Mouse (Mus musculus) cerebellum, postnatal 36 days (tissue): ENCODE results near the gene Lcor.

Experiments
- DNase-seq, 2 experiments: peaks; one replicate each; pipeline ENCODE4 v3.0.0; 2021 to 2022; ENCODE audit warnings: mixed read lengths in 2 of 2

The Lcor gene

DNA sequence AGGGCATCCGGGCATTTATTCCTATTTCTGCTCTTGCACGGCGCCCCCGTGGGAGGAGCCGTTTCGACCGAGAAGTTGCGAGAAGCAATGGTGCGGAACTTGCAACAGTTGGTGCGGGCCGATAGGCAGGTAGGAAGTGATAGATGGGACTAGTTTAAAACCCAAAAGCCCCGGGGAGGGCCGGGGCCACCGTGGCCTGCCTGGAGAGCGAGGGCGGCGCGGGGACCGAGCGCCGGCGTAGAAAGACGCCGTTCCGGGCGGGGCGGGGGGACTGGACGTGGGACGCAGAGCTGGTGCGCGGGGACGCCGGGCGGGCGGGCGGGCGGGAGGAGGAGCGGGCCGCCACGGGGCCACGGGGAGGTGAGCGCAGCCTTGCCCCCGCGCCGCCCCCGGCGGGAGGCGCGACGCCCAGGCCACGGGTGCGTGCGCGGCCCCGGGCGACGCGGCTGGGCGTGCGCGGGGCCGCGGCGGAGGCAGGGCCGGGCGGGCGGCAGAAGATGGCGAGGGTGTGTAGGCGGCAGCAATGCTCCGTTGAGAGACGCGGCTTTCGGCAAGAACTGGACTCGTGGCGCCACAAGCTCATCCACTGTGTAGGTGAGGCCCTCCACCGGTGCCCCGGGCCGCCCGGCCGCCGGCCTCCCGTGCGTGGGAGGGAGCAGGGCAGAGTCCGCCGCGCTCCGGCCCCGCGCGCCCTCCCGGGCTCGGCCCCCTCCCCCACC, at the start of gene Lcor:
Lcor (plus strand) TSS at position 448 of the 719 bp plus-strand sequence.
- peak; percentile 82 to 85 for DNase-seq

DNA sequence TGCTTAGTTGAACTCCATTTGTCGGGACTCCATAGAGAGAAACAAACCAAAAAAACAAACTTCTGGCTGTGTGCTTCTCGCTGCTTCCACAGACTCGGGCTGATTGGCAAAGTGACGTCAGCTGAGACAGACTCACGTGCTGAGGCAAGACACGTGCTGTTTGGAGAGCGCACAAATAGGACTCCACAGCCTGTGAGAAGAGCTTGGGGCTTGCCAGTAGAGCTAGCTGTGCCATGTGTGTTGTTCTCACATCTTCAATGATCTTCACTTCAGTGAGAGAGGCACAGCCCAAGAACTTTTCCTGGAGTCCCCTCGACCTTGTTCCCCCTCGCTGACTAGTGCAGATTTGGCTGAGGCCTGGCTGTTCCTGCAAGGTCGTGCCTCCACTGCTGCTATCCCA, 47.1 kb upstream of the Lcor start:
- DNase-seq: no peak

GRCm38 (mm10) chr19:41436461-41436860, 46.0 kb upstream of the Lcor start:
- DNase-seq: no peak

GRCm38 (mm10) chr19:41438953-41439352, 43.5 kb upstream of the Lcor start:
- peak; percentile 14 to 41 for DNase-seq

DNA sequence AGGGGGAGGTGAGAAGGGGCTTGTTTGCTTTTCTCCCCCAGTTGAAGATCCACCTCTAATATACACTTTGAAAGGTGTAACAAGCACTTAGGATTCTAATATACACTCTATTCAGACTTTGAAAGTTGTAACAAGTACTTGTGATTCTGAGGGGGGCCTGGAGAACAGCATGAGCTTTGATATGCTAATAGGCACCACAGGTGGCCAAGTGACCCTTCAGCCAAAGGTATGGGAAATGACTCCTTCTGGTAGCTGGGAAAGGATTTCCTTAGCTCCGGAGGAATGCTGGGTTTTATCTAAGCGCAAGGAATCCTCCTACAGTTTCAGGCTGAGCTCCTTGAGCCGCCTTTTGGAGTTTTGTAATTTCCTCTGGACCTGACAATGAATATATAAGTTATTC, 41.0 kb upstream of the Lcor start:
- no peak for DNase-seq

- DNase-seq: peak; percentile 8 to 30
These were observed 40.4 kb upstream of the Lcor start for GRCm38 (mm10) chr19:41441911-41442607.

GRCm38 (mm10) chr19:41442608-41442969, 39.8 kb upstream of the Lcor start:
- peak; percentile 47 to 51 for DNase-seq

DNA sequence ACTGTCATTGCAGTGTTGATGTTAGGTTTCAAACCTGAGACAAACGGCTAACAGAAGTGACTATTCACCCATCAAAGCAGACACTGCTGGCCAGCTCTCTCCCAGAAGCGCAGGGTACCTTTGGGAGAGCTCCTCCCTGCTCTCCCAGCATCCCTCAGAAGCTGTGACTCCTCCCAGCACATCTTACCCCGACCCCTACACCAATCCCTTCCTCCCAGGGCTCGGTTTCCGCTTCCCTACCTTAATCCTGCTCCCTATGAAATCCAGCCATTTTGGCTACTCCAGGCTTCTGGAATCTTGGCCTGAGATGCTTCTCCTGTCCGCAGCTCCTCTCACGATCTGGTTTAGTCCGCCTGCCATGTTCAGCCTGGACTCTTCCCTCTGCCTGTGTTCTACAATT, 37.9 kb upstream of the Lcor start:
- DNase-seq: no peak

GRCm38 (mm10) chr19:41445013-41445610, 37.3 kb upstream of the Lcor start:
- no peak for DNase-seq

DNA sequence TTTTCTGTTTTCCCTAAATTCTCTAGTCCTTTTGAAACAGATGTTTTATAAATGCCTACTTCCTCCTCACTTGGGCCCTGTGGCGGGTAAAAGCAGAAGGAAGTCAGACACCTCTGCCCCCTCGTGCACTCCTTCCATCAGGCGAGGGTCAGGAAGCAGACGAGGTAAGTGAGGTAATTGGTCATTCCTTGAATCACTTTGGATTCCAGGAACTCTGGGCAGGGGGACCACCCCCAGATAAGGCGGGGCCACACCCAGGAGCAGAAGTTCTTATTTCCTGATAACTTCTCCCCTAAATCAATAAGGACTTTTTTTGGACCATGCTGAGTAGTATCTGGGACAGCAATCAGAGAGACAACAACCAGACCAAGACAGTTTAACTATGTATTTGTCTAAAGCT, 36.7 kb upstream of the Lcor start:
- DNase-seq: no peak

DNA sequence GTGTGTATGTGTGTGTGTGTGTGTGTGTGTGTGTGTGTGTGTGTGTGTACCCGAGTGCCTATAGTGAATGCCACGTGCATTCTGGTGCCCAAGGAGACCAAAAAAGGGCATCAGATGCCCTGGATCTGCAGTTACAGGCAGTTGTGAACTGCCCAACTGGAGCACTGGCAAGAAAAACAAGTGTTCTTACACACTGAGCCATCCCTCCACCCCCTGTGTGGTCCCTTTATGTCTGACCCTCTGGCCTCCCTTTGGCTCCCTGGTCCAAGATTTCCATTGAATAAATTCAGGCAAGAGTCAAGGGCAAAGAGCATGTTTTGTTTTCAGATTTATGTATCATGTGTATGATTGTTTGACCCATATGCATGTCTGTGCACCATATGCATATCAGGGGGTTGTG, 35.3 kb upstream of the Lcor start:
- no peak for DNase-seq

GRCm38 (mm10) chr19:41447760-41448159, 34.7 kb upstream of the Lcor start:
- DNase-seq: no peak

DNA sequence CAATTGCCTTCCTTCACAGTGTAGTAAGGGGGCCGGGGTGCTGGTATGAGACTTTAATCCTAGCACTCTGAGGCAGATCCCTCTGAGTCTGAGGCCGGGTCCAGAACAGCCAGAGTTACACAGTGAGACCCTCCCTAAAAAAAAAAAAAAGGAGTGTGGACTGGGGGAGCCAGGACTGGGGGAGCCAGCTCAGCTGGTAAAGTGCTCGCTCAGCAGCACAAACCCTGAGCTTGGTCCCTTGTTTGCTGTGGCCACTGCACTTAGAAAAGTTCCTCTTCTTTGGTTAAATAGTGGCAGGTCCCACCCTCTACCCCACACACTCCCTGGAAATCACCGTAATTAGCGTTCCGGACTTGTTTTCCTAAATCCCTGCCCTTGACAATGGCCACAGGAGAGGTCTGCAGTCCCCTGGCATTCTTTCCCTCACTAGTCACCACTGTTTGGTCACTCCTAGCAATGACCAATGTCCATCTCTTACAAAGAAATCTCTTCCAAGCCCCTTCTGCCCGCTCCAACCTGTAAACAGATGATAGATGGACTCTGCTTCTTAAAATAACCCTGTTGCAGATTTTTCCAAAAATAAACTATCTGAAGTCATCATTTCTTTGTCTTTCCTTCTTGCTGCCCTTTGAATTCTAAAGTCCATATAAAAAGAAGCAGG, 32.9 kb upstream of the Lcor start:
- no peak for DNase-seq

DNA sequence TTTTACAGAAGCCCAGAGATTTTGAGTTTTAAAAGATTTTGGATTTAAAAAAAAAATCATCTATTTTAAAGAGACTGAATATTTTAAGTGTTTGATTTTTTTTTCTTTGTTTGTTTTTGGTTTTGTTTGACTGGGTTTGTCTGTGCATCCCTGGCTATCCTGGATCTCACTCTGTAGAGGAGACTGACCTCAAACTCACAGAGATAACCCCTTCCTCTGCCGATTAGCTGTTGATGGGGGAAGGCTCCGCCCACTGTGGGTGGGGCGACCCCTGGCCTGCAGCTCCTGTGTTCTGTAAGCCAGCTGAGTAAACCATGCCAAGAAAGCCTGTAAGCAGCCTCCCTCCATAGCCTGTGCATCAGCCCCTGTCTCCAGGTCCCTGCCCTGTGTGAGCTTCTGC, 30.3 kb upstream of the Lcor start:
- DNase-seq: no peak

DNA sequence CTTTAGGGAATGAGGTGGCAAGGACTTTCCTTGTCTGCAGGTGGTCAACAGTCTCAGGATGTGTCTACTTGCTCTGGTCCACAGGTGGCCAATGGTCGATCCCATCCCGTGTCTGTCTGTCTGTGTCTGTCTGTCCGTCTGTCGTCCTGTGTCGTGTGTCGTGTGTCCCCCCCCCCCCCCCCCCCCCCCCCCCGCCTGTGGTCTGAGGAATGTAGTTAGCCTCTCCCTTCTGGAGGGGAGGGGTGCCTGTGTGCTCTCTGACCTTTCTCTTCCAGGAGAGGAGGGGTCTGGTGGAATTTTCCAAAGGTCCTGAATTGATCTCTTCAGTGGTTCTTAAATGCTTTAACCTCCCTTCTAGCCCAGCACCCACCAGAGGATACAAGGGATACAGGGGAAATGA, 27.8 kb upstream of the Lcor start:
- DNase-seq: no peak

GRCm38 (mm10) chr19:41455091-41455626, 27.3 kb upstream of the Lcor start:
- DNase-seq: no peak

DNA sequence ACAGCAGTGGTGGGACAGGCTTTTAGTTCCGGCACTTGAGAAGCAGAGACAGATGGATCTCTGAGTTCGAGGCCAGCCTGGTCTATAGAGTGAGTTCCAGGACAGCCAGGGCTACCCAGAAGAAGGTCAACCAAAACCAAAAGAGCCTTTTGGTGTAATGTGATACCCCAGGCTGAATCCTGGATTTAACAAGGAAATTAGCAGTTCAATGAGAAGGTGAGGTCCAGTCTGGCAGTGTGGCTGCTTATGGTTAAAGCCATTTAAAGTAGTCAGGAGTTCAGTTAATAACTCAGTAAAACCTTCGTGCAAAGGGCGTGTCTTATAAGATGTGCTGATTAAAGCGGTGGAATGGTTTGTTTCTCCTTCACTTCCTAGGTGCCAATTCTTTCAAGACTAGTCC, 25.3 kb upstream of the Lcor start:
- no peak for DNase-seq

DNA sequence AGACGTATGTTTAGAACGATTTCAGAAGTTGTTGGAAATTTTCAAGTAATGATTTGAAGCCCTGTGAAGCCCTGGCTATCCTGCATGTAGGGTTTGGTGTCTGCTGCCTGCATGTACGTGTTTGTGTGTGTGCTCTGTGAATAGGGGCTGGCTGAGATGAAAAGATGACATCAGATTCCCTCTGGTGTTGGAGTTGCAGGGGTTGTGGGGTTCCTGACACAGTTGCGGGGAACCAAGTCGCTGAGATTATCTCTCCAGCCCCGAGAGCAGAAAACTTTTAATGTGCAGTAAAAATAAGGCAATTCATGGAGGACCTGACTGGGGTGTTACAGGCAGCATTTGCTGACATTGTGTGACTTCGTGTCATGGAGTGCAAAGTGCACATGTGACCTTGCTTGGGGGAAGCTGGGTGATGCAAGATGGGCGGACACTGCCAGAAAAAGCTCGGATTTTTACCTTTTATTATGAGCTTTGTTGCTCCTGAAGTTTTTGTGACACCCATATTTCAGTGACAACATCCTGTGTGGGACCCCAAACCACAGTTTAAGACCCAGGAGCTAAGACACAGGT, 20.2 kb upstream of the Lcor start:
- no peak for DNase-seq

DNA sequence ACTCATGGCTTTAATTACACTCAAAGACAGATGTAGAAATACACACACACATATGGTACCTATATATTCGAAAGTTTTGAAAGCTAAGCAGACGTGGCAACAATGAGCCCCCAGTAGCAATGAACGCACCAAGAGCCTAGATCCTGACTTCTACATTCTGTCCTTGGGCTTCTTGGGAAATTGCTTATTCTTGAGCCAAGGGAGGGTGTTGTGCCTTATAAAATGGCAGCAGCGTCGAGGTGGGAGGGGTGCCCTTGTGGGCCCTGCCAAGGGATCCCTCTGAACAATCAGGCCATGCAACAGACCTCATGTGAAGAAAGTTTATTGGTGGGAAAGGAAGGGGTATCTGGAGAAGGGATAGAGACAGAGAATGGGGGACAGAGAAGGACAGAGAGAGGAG, 18.6 kb upstream of the Lcor start:
- DNase-seq: no peak

GRCm38 (mm10) chr19:41466475-41466874, 16.0 kb upstream of the Lcor start:
- DNase-seq: no peak

GRCm38 (mm10) chr19:41473566-41474135, 8.8 kb upstream of the Lcor start:
- no peak for DNase-seq

DNA sequence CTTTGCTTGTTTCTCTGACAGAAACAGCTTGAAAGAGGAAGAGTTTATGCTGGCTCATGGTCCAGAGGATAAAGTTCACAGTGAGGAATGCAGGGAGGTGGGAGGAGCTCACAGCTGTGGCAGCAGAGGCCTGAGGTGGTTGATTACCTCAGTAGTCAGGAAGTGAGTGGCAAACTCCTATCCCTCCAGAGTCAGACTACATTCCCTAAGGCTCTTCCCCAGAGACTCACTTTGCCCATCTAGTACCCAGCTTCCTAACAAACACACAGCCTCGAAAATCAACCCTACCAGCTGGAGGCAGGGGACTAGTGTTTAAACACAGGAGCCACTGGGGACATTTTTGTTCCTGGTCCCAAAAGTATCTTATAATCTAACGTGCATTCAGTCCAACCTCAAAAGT, 7.5 kb upstream of the Lcor start:
- no peak for DNase-seq
